Mouse (Mus musculus) ES-E14 (cell line): Measurements from ENCODE around the gene Phf2.

Source experiments
- CHD2 ChIP-seq: IDR thresholded peaks from 2 replicates; pipeline ENCODE4 v1.6.1; 2014; ENCODE audit warnings: mild to moderate bottlenecking, low read depth, low read length, inconsistent platforms
- MAFK ChIP-seq: IDR thresholded peaks from 2 replicates; pipeline ENCODE4 v1.6.1; 2014; ENCODE audit warnings: mild to moderate bottlenecking, low read depth, low read length, inconsistent platforms; ENCODE audit not compliant: insufficient read depth
- ZNF384 ChIP-seq: IDR thresholded peaks from 2 replicates; pipeline ENCODE4 v1.6.1; 2012; ENCODE audit warnings: low read depth, low read length, inconsistent platforms

GRCm38 (mm10) chr13:48763701-48764245 lies 107.1 kb downstream of the Phf2 start:
- no peak for TF ChIP-seq ZNF384
- TF ChIP-seq MAFK: no peak
- no peak for TF ChIP-seq CHD2
